Mouse (Mus musculus) CH12.LX (cell line): ENCODE results near the gene Elob. TPM values are rescaled to one million over a fixed set of nuclear protein-coding genes. Genes with fewer than 3 reads are reported as not detected.

Experiments used
- DNase-seq: peaks from one replicate; pipeline ENCODE4 v3.0.0-alpha.2; 2013; ENCODE audit errors: extremely low read depth
- H3K27ac ChIP-seq: 2 replicates; pipeline ENCODE4 v1.5.1; 2012; ENCODE audit warnings: low read depth, mild to moderate bottlenecking, control low read depth, moderate library complexity; ENCODE audit not compliant: insufficient read depth
- H3K27me3 ChIP-seq: replicated peaks from 2 replicates; pipeline ENCODE3; 2012; ENCODE audit warnings: inconsistent platforms
- H3K36me3 ChIP-seq, 2 experiments: replicated peaks in 1 of 2; 2 replicates each; pipeline versions ENCODE3 to v1.6.1; 2012; ENCODE audit warnings: inconsistent platforms in 1 of 2, low read length in 1 of 2, mild to moderate bottlenecking in 1 of 2, mixed read lengths in 1 of 2, moderate library complexity in 1 of 2; ENCODE audit not compliant: control insufficient read depth in 1 of 2, insufficient read depth in 1 of 2
- H3K4me1 ChIP-seq, 2 experiments: 2 replicates each; pipeline ENCODE4 v1.6.1; 2012; ENCODE audit warnings: inconsistent platforms in 1 of 2, moderate library complexity in 1 of 2; ENCODE audit not compliant: insufficient read depth in 2 of 2, control insufficient read depth in 1 of 2
- H3K4me2 ChIP-seq: 2 replicates; pipeline ENCODE4 v1.6.1; 2012; ENCODE audit warnings: low read depth, mild to moderate bottlenecking, control low read depth; ENCODE audit not compliant: poor library complexity, insufficient read depth, severe bottlenecking
- H3K4me3 ChIP-seq, 3 experiments: fragments of 150-350 bp in 1 of 3; sonication (generic) in 1 of 3; replicated peaks in 1 of 3; 2 replicates each; pipeline versions ENCODE3 to v1.5.1; 2011 to 2012; ENCODE audit warnings: low read depth in 2 of 3, low read length in 2 of 3, mild to moderate bottlenecking in 2 of 3, moderate library complexity in 2 of 3, control low read depth in 1 of 3, improper control_type of control experiment in 1 of 3, inconsistent platforms in 1 of 3, mixed read lengths in 1 of 3; ENCODE audit not compliant: poor library complexity in 1 of 3
- H3K79me2 ChIP-seq: replicated peaks from 2 replicates; pipeline ENCODE4 v1.6.1; 2012; ENCODE audit warnings: mild to moderate bottlenecking, moderate library complexity; ENCODE audit not compliant: control insufficient read depth, poor library complexity, insufficient read depth, severe bottlenecking; ENCODE audit errors: extremely low read depth
- H3K9ac ChIP-seq: 2 replicates; pipeline ENCODE4 v1.6.1; 2012; ENCODE audit warnings: low read depth, mild to moderate bottlenecking, control low read depth, moderate library complexity; ENCODE audit not compliant: insufficient read depth
- H3K9me3 ChIP-seq: replicated peaks from 2 replicates; pipeline ENCODE3; 2012; ENCODE audit warnings: low read length, inconsistent platforms, mixed read lengths
- CHD1 ChIP-seq: IDR thresholded peaks from 2 replicates; pipeline ENCODE4 v1.6.1; 2012; ENCODE audit warnings: low read depth, low read length, improper control_type of control experiment, inconsistent platforms
- CHD2 ChIP-seq: IDR thresholded peaks from 2 replicates; pipeline ENCODE4 v1.6.1; 2011; ENCODE audit warnings: low read length, improper control_type of control experiment
- CTCF ChIP-seq, 2 experiments: IDR thresholded peaks in 1 of 2; conservative IDR thresholded peaks in 1 of 2; 2 replicates each; pipeline ENCODE4 v1.5.1; 2011 to 2012; ENCODE audit warnings: low read depth in 2 of 2, low read length in 2 of 2, improper control_type of control experiment in 1 of 2, inconsistent platforms in 1 of 2, mild to moderate bottlenecking in 1 of 2, moderate library complexity in 1 of 2
- E2F4 ChIP-seq: IDR thresholded peaks from 2 replicates; pipeline ENCODE4 v1.6.1; 2011; ENCODE audit warnings: low read depth, low read length, improper control_type of control experiment; ENCODE audit not compliant: insufficient replicate concordance
- KAT2A ChIP-seq: IDR thresholded peaks from 2 replicates; pipeline ENCODE4 v1.6.1; 2012; ENCODE audit warnings: low read length, improper control_type of control experiment, inconsistent platforms; ENCODE audit not compliant: insufficient replicate concordance
- MAX ChIP-seq: IDR thresholded peaks from 2 replicates; pipeline ENCODE4 v1.6.1; 2011; ENCODE audit warnings: low read length, improper control_type of control experiment
- MXI1 ChIP-seq: IDR thresholded peaks from 2 replicates; pipeline ENCODE4 v1.6.1; 2011; ENCODE audit warnings: mild to moderate bottlenecking, low read depth, low read length, improper control_type of control experiment
- RAD21 ChIP-seq: IDR thresholded peaks from 2 replicates; pipeline ENCODE4 v1.6.1; 2011; ENCODE audit warnings: low read depth, mild to moderate bottlenecking, low read length, improper control_type of control experiment, moderate library complexity
- RCOR1 ChIP-seq: conservative IDR thresholded peaks from 2 replicates; pipeline ENCODE4 v1.6.1; 2012; ENCODE audit warnings: low read depth, mild to moderate bottlenecking, inconsistent platforms, low read length, improper control_type of control experiment
- SMC3 ChIP-seq: IDR thresholded peaks from 2 replicates; pipeline ENCODE4 v1.6.1; 2011; ENCODE audit warnings: low read depth, low read length, improper control_type of control experiment
- TCF12 ChIP-seq: IDR thresholded peaks from 2 replicates; pipeline ENCODE4 v1.6.1; 2014; ENCODE audit warnings: low read depth, mild to moderate bottlenecking, inconsistent platforms, low read length, improper control_type of control experiment
- ZC3H11A ChIP-seq: IDR thresholded peaks from 2 replicates; pipeline ENCODE4 v1.6.1; 2012; ENCODE audit warnings: low read depth, mild to moderate bottlenecking, inconsistent platforms, low read length, improper control_type of control experiment
- dilution Hi-C: fragments of 300-500 bp; cut with MboI; formaldehyde crosslinking; loops from 2 replicates; pipeline ENCODE4 v1.14.3; 2020; ENCODE audit warnings: low sequenced_read_pairs; ENCODE audit not compliant: extremely low pct_unique_long_range_greater_than_20kb, extremely low pct_ligation_motif_present
- in situ Hi-C: fragments of 300-500 bp; cut with MboI; formaldehyde crosslinking; loops from 3 replicates; pipeline ENCODE4 v1.14.3; 2019; ENCODE audit warnings: low sequenced_read_pairs, low pct_ligation_motif_present, low pct_unique_long_range_greater_than_20kb, mixed read lengths
- polyA plus RNA-seq: library from polyadenylated mRNA; unstranded; fragments of >175 nt; gene quantifications from 2 replicates; pipeline ENCODE4 v1.2.1, GENCODE M21; 2012; ENCODE audit warnings: low read depth; ENCODE audit not compliant: insufficient read length
- total RNA-seq, 2 experiments: library from RNA; depleted of rRNA; stranded (reverse); fragments of 300-350 nt in 1 of 2; fragments of >200 nt in 1 of 2; gene quantifications; 2 replicates each; pipeline ENCODE4 v1.2.3; 2012 to 2014

Elob gene
- total and polyA plus RNA-seq, 3 experiments, result 306 to 534 (median 386) TPM

DNA sequence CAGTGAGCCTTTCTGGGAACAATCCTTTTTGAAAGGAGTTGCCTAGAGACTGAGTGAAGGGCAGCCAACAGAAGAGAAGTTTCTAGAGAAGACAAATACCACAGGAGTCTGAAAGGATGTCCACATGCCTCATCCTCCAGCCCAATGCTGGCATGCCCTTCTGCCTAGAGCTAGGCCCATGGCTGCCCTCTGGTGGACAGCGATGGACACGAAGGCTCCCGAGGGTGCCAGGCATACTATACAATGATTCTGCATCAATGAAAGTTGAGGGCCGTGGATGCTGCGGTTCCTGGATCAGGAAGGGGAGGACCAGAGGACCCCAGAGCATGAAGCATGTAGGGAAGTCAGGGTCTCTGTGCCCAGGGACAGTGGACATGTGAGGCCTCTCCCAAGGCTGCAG, 24.4 kb upstream of the Elob start:
- no peak overlapping the region for H3K27ac ChIP-seq
- H3K4me1 ChIP-seq, result 0 out of 4 replicates have a peak, but pooled peaks cover 0 to 3% of the 10 kb centered on the region in 2 experiments
- no peak overlapping the region for H3K4me3 ChIP-seq
- no peaks in the 10 kb centered on the region for H3K79me2 ChIP-seq
- peaks cover 1% of the 10 kb centered on the region for H3K27me3 ChIP-seq
- no peak overlapping the region for H3K9ac ChIP-seq
- no peaks in the 10 kb centered on the region for H3K36me3 ChIP-seq
- TF ChIP-seq MAX (no peak), SMC3 (peak; percentile 78), RAD21 (peak; percentile 57), KAT2A (no peak), CTCF (conservative IDR thresholded peaks at IDR 0.05 in 1 of 2, IDR thresholded peaks at IDR 0.05 in 1 of 2; ENCODE audit: low read depth in 2 of 2, low read length in 2 of 2) (peak; percentile 35 to 82), E2F4 (no peak)
- in situ Hi-C loops, result no loop called here
- peaks cover 3% of the 10 kb centered on the region for H3K9me3 ChIP-seq
- peak; percentile 57 for DNase-seq
- dilution Hi-C loops, result no loop called here
- no peak overlapping the region for H3K4me2 ChIP-seq

DNA sequence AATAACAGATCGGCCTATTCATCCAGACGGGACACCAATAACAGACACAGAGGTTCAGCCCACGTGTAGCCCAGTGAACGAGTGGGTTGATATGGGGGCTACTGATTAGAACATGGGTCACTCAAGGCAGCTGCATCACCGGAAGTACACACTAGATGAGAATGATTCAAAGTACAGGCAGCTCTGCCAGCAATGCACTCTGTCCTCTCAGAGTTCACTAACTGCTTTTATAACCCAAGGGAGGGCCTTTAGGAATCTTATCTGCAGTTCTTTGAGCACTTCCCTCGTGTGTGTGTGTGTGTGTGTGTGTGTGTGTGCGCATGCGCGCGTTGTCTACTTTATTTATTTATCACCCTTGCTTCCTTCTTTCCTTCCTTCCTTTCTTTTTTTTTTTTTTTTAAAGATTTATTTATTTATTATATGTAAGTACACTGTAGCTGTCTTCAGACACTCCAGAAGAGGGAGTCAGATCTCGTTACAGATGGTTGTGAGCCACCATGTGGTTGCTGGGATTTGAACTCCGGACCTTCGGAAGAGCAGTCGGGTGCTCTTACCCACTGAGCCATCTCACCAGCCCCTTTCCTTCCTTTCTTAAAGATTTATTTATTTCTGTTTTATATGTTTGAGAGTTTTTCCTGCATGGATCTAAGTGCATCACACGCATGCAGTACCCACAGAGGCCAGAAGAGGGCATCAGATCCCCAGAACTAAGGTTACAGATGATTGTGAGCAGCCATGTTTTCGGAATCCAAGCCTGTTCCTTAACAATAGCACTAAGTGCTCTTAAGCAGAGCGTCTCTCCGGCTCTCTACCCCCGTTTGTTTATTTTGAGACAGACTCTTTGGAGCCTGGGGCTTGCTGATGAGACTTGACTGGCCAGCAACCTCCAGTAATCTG, 22.2 kb upstream of the Elob start:
- DNase-seq, result peak; percentile 61
- H3K27me3 ChIP-seq, result no peaks in the 10 kb centered on the region
- TF ChIP-seq RAD21 (peak; percentile 42), ZC3H11A (no peak), CHD2 (no peak), SMC3 (peak; percentile 59), CTCF (conservative IDR thresholded peaks at IDR 0.05 in 1 of 2, IDR thresholded peaks at IDR 0.05 in 1 of 2; ENCODE audit: low read depth in 2 of 2, low read length in 2 of 2) (peak; percentile 64 to 66), TCF12 (no peak)
- H3K9me3 ChIP-seq, result peaks cover 3% of the 10 kb centered on the region
- H3K4me1 ChIP-seq, result 0 out of 4 replicates have a peak, but pooled peaks cover 0 to 3% of the 10 kb centered on the region in 2 experiments
- H3K79me2 ChIP-seq, result no peaks in the 10 kb centered on the region
- in situ Hi-C loops, result no loop called here
- H3K9ac ChIP-seq, result no peak overlapping the region
- H3K4me3 ChIP-seq, result no peak overlapping the region
- H3K27ac ChIP-seq, result no peak overlapping the region
- no peak overlapping the region for H3K4me2 ChIP-seq
- dilution Hi-C loops, result no loop called here
- no peaks in the 10 kb centered on the region for H3K36me3 ChIP-seq

DNA sequence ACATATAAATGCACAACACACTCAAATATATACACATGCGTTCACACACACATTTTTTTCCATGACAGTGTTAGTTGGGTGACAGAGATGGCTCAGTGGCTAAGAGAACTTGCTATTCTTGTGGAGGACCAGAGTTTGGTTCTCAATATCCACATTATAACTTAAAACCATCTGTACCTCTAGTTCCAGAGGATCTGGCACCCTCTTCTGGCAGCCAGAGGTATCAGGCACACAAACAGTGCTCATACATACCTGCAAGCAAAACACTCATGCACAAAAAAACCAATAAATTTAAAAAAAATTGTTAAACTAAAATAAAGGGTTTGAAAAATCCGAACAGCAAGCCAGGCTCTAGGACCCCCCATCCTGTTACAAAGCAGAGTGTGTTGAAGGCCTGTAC, 21.1 kb upstream of the Elob start:
- Histone ChIP-seq H3K79me2 (no peaks in the 10 kb centered on the region), H3K27ac (no peak overlapping the region), H3K4me2 (no peak overlapping the region), H3K36me3 (no peaks in the 10 kb centered on the region), H3K9ac (no peak overlapping the region), H3K4me1 (0 out of 4 replicates have a peak, but pooled peaks cover 0 to 3% of the 10 kb centered on the region in 2 experiments), H3K27me3 (no peaks in the 10 kb centered on the region), H3K4me3 (no peak overlapping the region), H3K9me3 (peaks cover 3% of the 10 kb centered on the region)
- TF ChIP-seq MXI1 (no peak), RAD21 (peak; percentile 54), E2F4 (no peak), CHD1 (no peak), SMC3 (peak; percentile 52), CTCF (conservative IDR thresholded peaks at IDR 0.05 in 1 of 2, IDR thresholded peaks at IDR 0.05 in 1 of 2; ENCODE audit: low read depth in 2 of 2, low read length in 2 of 2) (peak; percentile 12 to 61; a peak in 2 of 4 replicates), RCOR1 (no peak)
- in situ Hi-C loops, result no loop called here
- DNase-seq, result no peak
- dilution Hi-C loops, result no loop called here
